Mouse (Mus musculus): ENCODE measurements around the gene Pheta2. TPM values are rescaled to one million over a fixed set of nuclear protein-coding genes. Genes with fewer than 3 reads are reported as not detected.

Gene Pheta2
- polyA plus RNA-seq, 1 experiment from 2014 or later = 0.70 TPM

DNA sequence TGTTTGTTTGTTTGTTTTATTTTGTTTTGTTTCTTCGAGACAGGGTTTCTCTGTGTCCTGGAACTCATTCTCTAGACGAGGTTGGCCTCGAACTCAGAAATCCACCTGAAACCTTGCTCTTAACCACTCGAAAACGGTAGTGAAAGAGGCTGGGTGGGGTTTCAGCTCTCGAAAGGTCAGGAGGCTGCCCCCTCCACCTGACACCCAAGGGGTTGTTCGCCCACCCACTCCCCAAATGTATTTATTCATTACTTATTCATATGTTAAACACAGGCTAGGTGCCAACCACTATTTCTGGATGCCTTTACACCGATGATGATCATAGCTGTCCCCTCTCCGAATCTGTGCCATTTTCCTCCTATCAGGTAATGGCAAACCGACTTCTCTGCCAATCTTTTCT is 408 bp downstream of the Pheta2 start:
- peaks cover 29% of the 10 kb centered on the region for H3K36me3 ChIP-seq (ENCODE audit: inconsistent target)
- H3K27ac ChIP-seq = no peak overlapping the region
- peak overlapping the region; percentile 3; the same call in 1 of the 2 replicates for H3K4me3 ChIP-seq (ENCODE audit: inconsistent target)
- WGBS (ENCODE audit: missing documents) = 68% methylated on average over 10 of the region's 10 CpGs
- H3K79me2 ChIP-seq (ENCODE audit: inconsistent target) = peaks cover 24% of the 10 kb centered on the region

DNA sequence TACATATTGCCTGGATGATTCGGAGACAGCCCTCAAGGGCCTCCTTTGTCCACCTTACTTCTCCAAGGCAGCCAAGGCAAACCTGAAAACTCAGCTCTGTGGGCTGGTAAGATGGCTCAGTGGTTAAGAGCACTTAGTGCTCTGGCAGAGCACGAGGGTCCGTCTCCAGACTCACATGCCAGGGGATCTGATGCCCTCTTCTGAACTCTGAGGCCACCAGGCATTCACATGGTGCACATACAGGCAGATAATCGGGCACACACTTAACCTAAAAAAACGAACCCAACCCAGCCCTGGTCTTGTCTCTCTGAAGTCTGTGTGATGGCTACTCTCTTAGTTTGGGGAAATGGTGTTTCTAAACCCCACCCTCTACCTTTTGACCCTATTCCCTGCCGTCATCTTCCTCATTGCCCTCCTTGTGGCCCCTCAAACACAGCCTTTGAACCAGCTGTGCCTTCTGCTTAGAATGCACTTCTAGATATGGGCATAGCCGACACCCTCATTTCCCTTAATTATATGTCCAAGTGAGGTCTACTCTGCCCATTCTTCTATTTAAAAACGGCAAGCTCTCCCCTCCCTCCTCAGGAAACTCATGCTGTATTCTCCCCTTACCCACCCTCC is 1.0 kb downstream of the Pheta2 start:
- no peak overlapping the region for H3K4me3 ChIP-seq (ENCODE audit: inconsistent target)
- peaks cover 23% of the 10 kb centered on the region for H3K36me3 ChIP-seq (ENCODE audit: inconsistent target)
- H3K27ac ChIP-seq = no peak overlapping the region
- peaks cover 24% of the 10 kb centered on the region for H3K79me2 ChIP-seq (ENCODE audit: inconsistent target)
- WGBS (ENCODE audit: missing documents) = 74% methylated on average over 8 of the region's 8 CpGs

DNA sequence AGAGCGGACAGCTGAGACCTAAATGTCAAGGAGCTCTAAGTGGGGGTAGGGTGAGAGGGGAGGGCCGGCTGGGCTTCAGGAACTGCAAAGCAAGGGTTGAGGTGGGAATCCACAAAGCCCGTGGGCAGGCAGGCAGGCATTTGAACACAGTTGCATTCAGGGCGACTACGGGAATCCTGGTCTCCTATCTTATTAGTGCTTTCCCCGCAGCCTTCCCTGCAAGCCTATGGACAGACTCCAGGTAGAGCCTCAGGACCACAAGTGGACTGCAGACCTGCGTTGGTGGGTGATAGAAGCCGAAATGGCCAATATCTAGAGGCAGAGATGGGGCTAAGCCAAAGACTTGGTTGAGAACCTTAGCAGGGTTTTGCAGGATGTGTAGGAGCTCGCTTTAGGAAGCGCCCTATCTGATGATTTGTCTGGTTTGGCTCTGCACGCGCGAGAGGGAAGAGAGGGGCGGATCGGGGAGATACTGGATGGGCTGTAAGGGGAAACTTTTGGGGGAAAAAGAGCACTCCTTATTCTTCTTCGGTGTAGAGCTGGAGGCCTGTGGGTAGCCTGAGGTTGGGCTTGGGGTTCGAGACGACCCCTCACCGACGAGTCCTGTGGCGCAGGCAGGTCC is 1.8 kb downstream of the Pheta2 start:
- Histone ChIP-seq H3K79me2 (ENCODE audit: inconsistent target) (peaks cover 24% of the 10 kb centered on the region), H3K27ac (no peak overlapping the region), H3K4me3 (ENCODE audit: inconsistent target) (no peak overlapping the region), H3K36me3 (ENCODE audit: inconsistent target) (peaks cover 15% of the 10 kb centered on the region)
- 63% methylated on average over 19 of the region's 21 CpGs for WGBS (ENCODE audit: missing documents)

DNA sequence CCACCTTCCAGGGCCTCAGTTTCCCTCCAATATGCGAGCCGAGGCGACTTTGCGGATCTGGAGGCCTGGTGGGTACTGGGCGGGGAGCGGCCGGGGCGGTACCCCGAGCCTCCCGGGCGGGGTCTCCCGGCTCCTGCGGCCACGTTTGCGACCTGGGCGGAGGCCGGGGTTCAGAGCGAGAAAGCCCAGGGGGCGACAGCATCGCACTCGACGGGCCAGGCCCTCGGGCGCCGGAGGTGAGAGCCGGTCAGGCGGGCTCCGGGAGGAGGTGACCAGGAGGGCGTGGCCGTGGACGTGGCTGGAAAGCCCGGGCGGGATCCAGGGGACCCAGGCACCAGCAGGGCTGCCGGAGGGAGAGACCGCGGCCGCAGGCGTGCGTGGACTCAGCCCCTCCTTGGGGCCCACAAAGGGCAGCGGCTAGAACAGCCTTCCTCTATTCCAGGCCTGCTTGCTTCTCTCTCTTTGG is 2.3 kb downstream of the Pheta2 start:
- Histone ChIP-seq H3K79me2 (ENCODE audit: inconsistent target) (peaks cover 22% of the 10 kb centered on the region), H3K36me3 (ENCODE audit: inconsistent target) (peaks cover 10% of the 10 kb centered on the region), H3K4me3 (ENCODE audit: inconsistent target) (peak overlapping the region; percentile 16; the same call in 1 of the 2 replicates), H3K27ac (peak overlapping the region; percentile 58)
- WGBS (ENCODE audit: missing documents) = 8% methylated on average over 27 of the region's 40 CpGs

DNA sequence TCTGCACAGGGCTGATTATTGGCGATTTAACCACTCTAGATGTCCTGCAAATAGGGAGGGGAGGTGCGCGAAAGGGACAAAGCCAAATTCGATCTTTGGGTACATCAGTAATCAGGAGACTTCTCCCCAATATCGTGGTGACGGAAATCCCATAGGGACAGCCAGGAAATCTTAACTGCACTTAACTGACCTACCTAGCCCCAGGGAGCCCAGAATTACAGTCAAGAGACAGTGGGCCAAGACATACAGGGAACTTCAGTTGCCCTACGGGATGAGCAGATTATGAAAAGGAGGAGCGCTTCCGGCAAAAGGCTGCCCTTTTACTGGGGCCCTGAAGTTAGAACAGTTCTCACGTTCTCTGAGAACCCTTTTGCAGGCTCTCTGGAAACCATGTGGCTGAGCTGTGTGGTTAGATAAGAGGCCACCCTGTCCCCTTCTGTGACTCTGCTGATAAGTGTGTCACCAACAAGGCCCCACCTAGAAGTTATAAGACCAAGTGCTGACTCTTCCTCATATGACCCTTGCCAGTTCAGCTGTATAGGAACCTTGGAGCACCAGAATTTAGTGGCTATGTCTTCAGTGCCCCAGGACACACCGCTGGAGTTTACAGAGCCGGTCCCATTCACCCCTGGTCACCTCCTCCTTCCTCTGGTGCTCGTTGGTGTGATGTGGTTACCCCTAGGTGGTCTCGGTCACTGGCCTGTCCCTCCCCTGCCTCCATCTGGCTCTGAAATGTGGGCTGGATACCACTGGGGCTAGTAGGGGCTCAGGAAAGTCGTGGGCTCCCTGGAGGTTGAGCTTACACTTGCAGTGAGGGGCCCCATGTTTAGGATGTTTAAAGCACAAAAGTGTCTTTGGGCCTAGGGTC is 3.2 kb downstream of the Pheta2 start:
- H3K79me2 ChIP-seq (ENCODE audit: inconsistent target) = peaks cover 21% of the 10 kb centered on the region
- H3K36me3 ChIP-seq (ENCODE audit: inconsistent target) = peaks cover 2% of the 10 kb centered on the region; the same call in 1 of the 2 replicates
- 23% methylated on average over 15 of the region's 15 CpGs for WGBS (ENCODE audit: missing documents)
- peak overlapping the region; percentile 16 for H3K4me3 ChIP-seq (ENCODE audit: inconsistent target)
- H3K27ac ChIP-seq = peak overlapping the region; percentile 58

DNA sequence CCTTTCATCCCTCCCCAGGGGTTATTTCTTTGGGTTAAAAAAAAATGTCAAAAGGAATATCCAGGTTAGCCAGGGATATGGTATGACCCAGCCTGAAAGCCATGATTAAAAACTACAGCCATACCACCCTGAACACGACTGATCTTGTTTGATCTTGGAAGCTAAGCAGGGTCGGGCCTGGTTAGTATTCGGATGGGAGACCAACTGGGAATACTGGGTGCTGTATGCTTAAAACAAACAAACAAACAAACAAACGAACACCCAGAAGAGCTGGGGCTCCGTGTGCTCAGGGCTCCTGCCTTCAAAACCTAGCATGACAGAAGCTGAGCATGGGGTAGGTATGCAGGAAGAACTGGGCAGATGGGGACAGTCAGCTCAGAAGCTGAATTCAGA is 3.8 kb downstream of the Pheta2 start:
- H3K36me3 ChIP-seq (ENCODE audit: inconsistent target) = no peaks in the 10 kb centered on the region
- WGBS (ENCODE audit: missing documents) = 95% methylated on average over 5 of the region's 5 CpGs
- no peak overlapping the region for H3K4me3 ChIP-seq (ENCODE audit: inconsistent target)
- H3K27ac ChIP-seq = peak overlapping the region; percentile 58
- peaks cover 21% of the 10 kb centered on the region for H3K79me2 ChIP-seq (ENCODE audit: inconsistent target)

DNA sequence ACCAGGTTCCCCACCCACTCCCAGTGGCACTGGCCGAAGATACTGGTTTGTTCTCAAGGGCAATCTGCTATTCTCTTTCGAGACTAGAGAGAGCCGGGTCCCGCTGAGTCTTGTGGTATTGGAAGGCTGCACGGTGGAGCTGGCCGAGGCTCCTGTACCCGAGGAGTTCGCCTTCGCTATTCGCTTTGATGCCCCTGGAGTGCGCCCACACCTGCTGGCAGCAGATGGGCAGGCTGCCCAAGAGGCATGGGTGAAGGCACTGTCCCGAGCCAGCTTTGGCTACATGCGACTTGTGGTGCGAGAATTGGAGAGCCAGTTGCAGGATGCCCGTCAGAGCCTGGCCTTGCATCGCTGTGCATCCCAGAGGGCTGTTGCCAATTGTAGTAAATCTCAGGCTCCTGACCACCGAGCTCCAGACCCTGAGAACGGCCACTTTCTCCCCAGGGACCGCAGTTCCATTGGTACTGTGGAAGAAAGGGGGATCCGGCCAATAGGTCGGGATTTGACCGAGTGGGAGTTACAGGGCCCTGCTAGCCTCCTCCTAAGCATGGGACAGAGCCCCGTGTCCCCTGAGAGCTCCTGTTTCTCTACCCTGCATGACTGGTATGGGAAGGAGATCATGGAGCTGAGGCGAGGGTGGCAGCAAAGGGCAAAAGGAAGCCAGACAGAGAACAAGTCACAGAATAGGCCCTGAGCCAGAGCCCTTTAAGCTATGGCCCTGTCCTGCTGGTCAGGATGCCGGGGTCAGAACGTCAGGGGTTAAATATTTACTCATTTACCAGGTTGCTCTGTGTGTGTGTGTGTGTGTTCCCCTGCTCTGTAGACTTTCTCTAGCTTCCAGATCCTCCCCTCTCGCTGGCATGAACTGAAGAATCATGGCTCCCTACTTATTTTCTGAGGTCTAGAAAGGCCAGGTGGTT is 4.9 kb downstream of the Pheta2 start:
- no peak overlapping the region for H3K4me3 ChIP-seq (ENCODE audit: inconsistent target)
- peaks cover 19% of the 10 kb centered on the region for H3K79me2 ChIP-seq (ENCODE audit: inconsistent target)
- no peaks in the 10 kb centered on the region; the same call in 1 of the 2 replicates for H3K36me3 ChIP-seq (ENCODE audit: inconsistent target)
- 90% methylated on average over 27 of the region's 27 CpGs for WGBS (ENCODE audit: missing documents)
- H3K27ac ChIP-seq = no peak overlapping the region

DNA sequence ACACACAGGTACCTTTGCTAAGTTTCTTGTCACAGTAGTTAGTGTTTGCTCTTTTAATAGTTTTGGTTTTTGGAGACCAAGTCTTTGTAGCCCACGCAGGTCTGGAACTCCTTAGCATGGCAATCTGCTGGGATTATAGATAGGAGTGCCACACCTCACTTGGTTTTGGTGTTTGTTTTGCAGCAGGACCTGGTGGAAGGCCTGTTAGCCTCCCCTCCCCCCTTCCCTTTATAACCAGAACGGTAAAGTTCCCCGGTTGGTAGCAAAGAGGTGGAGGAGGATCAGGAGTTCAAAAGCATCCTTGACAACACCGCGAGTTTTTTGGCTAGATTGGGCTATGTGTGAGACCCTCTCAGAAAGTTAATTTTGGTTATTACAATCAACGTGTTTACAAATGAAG is 6.2 kb downstream of the Pheta2 start:
- 75% methylated on average over 5 of the region's 6 CpGs for WGBS (ENCODE audit: missing documents)
- Histone ChIP-seq H3K4me3 (ENCODE audit: inconsistent target) (no peak overlapping the region), H3K27ac (no peak overlapping the region), H3K79me2 (ENCODE audit: inconsistent target) (peaks cover 29% of the 10 kb centered on the region), H3K36me3 (ENCODE audit: inconsistent target) (peaks cover 10% of the 10 kb centered on the region)

DNA sequence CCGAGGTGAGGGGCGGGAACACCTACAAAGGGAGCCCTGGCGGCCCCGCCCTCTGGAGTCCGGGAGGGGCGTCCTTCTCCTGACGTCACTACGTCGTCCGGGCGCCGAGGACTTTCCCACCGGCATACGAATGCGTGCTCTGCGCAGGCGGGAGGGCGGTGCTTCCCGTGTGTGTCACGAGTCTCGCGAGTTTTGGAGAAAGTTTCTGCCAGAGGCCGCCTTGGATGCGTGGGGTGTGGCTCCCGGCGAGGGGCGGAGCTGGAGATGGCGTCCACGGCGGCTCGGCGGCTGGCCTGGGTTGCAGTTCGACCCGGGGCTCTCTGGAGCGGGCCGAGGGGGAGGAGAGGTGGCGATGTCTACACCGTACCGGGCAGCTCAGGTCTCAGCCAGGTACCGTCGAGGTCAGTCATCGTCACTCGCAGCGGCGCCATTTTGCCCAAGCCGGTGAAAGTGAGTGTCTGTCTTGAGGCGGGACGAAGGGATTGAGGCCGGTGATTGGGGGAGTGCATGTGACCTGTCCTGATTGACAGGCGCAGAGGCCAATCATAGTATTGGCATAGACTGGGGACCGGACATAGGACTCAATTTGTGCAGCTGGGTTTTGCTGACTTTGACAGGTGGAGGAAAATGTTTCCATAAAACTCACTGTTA is 7.2 kb downstream of the Pheta2 start:
- WGBS (ENCODE audit: missing documents) = under 1% methylated on average over 50 of the region's 51 CpGs
- Histone ChIP-seq H3K36me3 (ENCODE audit: inconsistent target) (peaks cover 19% of the 10 kb centered on the region), H3K27ac (peak overlapping the region; percentile 67), H3K79me2 (ENCODE audit: inconsistent target) (peaks cover 39% of the 10 kb centered on the region), H3K4me3 (ENCODE audit: inconsistent target) (peak overlapping the region; percentile 69)

DNA sequence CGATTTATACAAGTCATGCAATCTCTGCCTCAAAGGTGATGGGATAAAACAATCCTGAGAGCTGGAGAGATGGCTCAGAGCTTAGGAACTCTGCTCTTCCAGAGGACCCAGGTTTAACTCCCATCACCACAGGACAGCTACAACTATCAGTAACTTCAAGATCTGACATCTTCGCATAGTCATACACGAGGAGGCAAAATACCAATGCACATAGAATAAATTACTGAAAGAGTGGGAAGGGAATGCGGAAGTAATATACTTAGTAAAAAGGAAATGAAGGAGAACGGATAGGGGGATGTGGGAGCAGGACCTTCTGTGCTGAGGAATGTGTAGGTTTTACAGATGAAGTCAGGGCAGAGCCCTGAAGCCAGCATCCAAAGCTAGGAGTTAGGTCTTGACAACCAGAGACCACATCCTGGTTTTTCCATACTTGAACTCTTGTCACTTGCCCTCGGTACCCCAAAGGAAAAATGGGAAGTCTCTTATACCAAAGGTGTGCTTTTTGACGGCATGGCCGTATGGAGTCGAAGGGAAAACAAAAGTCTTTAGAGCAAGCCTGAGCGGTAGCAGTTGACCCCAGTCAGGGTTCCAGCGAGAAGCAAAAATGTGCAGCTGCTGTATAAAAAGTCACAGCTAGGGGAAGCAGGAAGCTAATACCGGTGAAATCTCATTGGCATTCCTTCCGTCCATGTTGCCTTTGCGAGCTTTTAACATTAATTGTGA is 8.0 kb downstream of the Pheta2 start:
- H3K27ac ChIP-seq = peak overlapping the region; percentile 67
- peaks cover 47% of the 10 kb centered on the region for H3K79me2 ChIP-seq (ENCODE audit: inconsistent target)
- WGBS (ENCODE audit: missing documents) = 11% methylated on average over 14 of the region's 14 CpGs
- H3K36me3 ChIP-seq (ENCODE audit: inconsistent target) = peaks cover 19% of the 10 kb centered on the region
- peak overlapping the region; percentile 69 for H3K4me3 ChIP-seq (ENCODE audit: inconsistent target)

DNA sequence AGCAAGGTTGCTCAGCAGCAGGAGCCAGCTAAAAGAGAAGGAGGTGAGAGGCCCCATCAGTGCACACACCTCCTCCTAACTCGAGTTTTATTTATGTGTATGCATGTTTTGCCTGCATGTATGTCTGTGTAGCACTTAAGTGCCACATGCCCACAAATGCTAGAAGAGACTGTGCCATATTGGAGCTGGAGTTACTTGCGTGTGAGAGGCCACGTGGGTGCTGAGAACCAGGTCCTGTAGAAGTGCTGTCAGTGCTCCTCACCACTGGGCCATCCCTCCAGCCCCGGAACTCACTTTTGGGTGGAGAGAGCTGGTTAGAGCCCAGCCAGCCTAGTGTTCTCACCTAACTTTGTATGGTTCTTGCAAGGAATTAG is 8.5 kb downstream of the Pheta2 start:
- WGBS (ENCODE audit: missing documents) = 56% methylated on average over 4 of the region's 4 CpGs
- Histone ChIP-seq H3K27ac (peak overlapping the region; percentile 67), H3K79me2 (ENCODE audit: inconsistent target) (peaks cover 53% of the 10 kb centered on the region), H3K36me3 (ENCODE audit: inconsistent target) (peaks cover 19% of the 10 kb centered on the region), H3K4me3 (ENCODE audit: inconsistent target) (peak overlapping the region; percentile 69)

DNA sequence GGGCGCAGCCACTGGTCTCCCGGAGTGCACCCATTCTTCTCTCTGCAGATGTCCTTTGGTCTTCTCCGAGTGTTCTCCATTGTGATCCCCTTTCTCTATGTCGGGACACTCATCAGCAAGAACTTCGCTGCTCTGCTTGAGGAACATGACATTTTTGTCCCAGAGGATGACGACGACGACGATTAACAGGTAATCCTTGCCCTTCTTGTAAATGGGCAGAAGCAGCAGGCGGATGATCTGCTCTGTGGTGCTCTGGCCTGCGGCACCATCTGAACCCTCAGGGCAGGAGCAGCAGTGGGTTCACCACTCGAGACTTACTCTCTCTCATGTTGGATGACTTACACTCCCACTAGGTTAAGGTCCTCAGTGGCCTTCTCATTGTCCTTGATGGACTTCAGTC is 9.1 kb downstream of the Pheta2 start:
- Histone ChIP-seq H3K79me2 (ENCODE audit: inconsistent target) (peaks cover 58% of the 10 kb centered on the region), H3K36me3 (ENCODE audit: inconsistent target) (peaks cover 19% of the 10 kb centered on the region), H3K27ac (peak overlapping the region; percentile 67), H3K4me3 (ENCODE audit: inconsistent target) (no peak overlapping the region)
- WGBS (ENCODE audit: missing documents) = 93% methylated on average over 12 of the region's 12 CpGs

All from macrophage (primary cell).